Mouse (Mus musculus) spleen, adult 2 months (tissue): ENCODE measurements at regions not wholly inside any gene's neighbourhood (a gene's known extent, or its start where the extent isn't known, plus 50 kb on each side); places are given as distances from the start of the nearest gene placed in this dataset.

ENCODE experiments used
- DNase-seq, 2 experiments: peaks; one replicate each; pipeline versions ENCODE4 v3.0.0 to v3.0.0-alpha.2; 2012 to 2021; ENCODE audit warnings: low spot score in 2 of 2, low read depth in 1 of 2
- H3K27ac ChIP-seq: fragments of 200-500 bp; 2 replicates; pipeline ENCODE4 v1.5.1; 2012; ENCODE audit warnings: low read length, inconsistent platforms; ENCODE audit not compliant: insufficient read depth
- H3K27me3 ChIP-seq: fragments of 200-500 bp; 2 replicates; pipeline ENCODE4 v1.6.1; 2012; ENCODE audit warnings: mild to moderate bottlenecking, moderate library complexity, low read length, inconsistent platforms; ENCODE audit not compliant: control insufficient read depth, insufficient read depth
- H3K36me3 ChIP-seq: fragments of 200-500 bp; 2 replicates; pipeline ENCODE4 v1.6.1; 2012; ENCODE audit warnings: mild to moderate bottlenecking, low read length, inconsistent platforms; ENCODE audit not compliant: control insufficient read depth, insufficient read depth
- H3K4me1 ChIP-seq: fragments of 200-500 bp; 2 replicates; pipeline ENCODE4 v1.6.1; 2011; ENCODE audit warnings: inconsistent platforms; ENCODE audit not compliant: control insufficient read depth, insufficient read depth, insufficient read length
- H3K4me3 ChIP-seq: fragments of 200-500 bp; 2 replicates; pipeline ENCODE4 v1.5.1; 2011; ENCODE audit warnings: mild to moderate bottlenecking, inconsistent platforms; ENCODE audit not compliant: insufficient read depth, insufficient read length; ENCODE audit errors: extremely low read depth
- CTCF ChIP-seq: fragments of 200-500 bp; IDR thresholded peaks from 2 replicates; pipeline ENCODE4 v1.5.1; 2011; ENCODE audit warnings: mild to moderate bottlenecking, inconsistent platforms; ENCODE audit not compliant: insufficient read depth, insufficient read length, insufficient replicate concordance; ENCODE audit errors: extremely low read depth
- POLR2A ChIP-seq: fragments of 200-500 bp; IDR thresholded peaks from 2 replicates; pipeline ENCODE4 v1.6.1; 2011; ENCODE audit warnings: low read depth, low read length, inconsistent platforms
- WGBS: fragments of 180-500 bp; shearing (Covaris S2); methylation state at CpG from one replicate; pipeline ENCODE4 v1.1.7; 2018; 5-methylcytosine and 5-hydroxymethylcytosine counted together

DNA sequence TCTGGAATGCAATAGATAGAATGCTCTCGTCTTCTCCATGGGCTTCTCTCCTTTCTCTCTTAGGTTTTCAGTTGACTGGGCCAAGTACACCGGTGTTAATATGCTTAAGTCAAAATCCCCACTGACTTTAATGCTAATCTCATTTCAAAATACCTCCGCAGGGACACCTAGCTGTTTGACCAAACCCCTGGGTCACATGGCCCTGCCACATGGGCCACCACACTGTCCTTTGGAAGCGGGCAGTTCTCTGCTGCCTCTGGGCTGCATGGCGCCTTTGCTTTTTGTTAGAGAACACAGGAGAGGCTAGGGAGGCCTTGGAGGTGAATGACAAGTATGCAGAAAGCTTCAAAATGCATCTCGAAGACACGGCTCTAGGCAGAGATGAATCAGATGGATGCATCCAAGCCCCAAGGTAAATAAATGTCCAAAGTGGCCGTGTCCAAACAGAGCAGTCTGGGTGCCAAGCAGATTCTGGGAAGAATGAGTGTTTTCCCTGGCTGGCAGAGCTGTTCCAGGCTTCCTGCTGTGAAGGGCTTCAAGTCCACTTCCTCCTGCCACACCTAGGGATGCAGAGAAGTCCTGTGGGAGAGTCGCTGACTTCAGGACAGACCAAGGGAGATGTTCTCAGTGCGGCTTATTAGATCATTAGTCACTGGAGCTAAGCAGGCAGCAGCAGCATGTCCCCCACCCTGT, 147.4 kb upstream of the Klf14 start:
- H3K4me1 ChIP-seq, result no peaks in the 10 kb centered on the region; the same call in 1 of the 2 replicates
- no peak overlapping the region for H3K4me3 ChIP-seq
- DNase-seq, result no peak
- no peaks in the 10 kb centered on the region for H3K27me3 ChIP-seq
- H3K27ac ChIP-seq, result no peak overlapping the region
- WGBS, result 89% methylated on average over 10 of the region's 10 CpGs
- H3K36me3 ChIP-seq, result peaks cover 7% of the 10 kb centered on the region
- TF ChIP-seq POLR2A (no peak), CTCF (no peak)

DNA sequence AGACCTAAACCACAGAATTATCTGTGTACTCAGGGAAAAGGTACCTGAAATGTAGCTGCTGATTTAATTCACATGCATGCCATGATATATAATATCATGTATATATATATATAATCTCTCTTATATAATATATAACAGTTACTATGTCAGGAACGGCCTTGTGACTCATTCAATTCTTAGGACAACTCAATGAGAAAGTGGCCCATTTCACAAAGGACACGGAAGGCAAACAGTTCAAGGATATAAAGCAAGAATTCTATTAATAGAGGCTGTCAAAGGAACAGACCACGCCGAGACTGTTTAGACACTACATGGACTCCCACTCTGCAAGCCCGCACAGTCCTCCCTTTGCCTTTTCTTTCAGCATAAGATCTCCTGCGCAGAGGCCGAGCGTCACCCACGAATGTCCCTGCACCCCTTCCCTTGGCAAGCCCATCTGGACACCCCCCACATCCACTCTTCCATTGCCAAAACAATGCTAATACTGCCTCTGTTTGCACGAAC, 148.0 kb upstream of the Klf14 start:
- 87% methylated on average over 10 of the region's 10 CpGs for WGBS
- no peak overlapping the region for H3K4me3 ChIP-seq

DNA sequence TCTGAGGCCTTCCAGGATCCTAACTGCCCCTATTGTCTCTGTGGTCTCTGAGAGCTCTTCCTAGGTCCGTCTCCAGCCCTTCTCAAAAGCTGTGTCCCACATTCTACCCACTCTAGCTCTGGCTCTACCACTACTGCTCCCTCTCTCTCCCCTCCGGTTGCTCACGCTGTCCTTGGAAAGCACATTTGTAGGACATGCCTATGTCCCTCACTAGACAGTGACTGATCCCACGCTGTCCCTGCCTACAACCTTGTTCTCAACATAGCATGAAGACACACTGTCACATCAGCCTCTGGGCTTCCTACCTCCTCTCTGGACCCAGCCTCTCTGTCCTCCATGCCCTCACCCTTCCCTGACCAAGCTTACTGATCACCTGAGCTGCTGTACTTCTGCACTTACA, 148.5 kb upstream of the Klf14 start:
- no peak overlapping the region for H3K4me3 ChIP-seq
- H3K27me3 ChIP-seq, result no peaks in the 10 kb centered on the region
- H3K4me1 ChIP-seq, result peaks cover 3% of the 10 kb centered on the region; the same call in 1 of the 2 replicates
- WGBS, result 93% methylated on average over 4 of the region's 4 CpGs
- H3K36me3 ChIP-seq, result peaks cover 7% of the 10 kb centered on the region
- TF ChIP-seq CTCF (no peak), POLR2A (no peak)
- no peak for DNase-seq
- no peak overlapping the region for H3K27ac ChIP-seq

More for the DNA sequence above, 148.0 kb upstream of the Klf14 start:
- TF ChIP-seq CTCF, result no peak
- DNase-seq, result no peak
- Histone ChIP-seq H3K27ac (no peak overlapping the region), H3K4me1 (no peaks in the 10 kb centered on the region; the same call in 1 of the 2 replicates), H3K27me3 (no peaks in the 10 kb centered on the region), H3K36me3 (peaks cover 7% of the 10 kb centered on the region)

DNA sequence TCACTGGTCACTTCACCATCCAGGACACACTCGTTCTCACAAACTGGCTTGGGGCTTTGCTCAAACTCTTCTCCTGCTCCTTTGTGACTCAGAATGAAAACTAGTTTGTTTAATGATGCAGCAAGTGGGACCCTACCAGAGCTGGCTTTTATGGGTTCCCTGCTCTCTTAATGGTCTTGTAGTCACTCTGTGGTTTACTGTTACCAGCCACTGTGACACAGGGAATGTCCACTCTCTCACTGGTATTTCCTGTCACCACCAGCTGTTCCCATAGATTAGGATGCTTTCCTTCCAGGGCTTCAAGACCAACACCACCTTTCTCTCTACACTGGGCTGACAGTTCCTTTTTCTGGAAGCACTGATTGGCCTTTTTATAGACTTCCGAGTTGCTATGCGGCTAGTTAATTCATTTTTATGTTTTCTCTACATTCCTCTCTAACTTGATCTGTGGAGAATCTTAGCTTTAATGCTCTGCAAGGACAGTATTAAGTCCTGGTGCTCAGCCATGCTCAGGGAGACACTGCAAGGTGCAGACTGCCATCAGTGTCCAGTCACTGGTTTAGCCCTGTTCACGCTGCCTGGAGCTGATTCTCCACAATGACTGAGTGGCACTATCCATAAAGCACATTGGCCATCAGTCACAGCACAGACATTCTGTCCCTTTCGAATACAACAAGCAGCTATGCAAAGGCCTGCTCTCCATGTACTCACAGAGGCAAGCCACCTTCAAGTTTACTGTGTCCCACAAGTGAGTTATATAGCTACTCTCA, 149.2 kb upstream of the Klf14 start:
- Histone ChIP-seq H3K4me1 (peaks cover 8% of the 10 kb centered on the region; the same call in 1 of the 2 replicates), H3K27me3 (no peaks in the 10 kb centered on the region), H3K4me3 (no peak overlapping the region), H3K27ac (no peak overlapping the region), H3K36me3 (peaks cover 7% of the 10 kb centered on the region)
- no peak for TF ChIP-seq CTCF
- no peak for TF ChIP-seq POLR2A
- no peak for DNase-seq
- WGBS, result 63% methylated on average over 5 of the region's 5 CpGs

DNA sequence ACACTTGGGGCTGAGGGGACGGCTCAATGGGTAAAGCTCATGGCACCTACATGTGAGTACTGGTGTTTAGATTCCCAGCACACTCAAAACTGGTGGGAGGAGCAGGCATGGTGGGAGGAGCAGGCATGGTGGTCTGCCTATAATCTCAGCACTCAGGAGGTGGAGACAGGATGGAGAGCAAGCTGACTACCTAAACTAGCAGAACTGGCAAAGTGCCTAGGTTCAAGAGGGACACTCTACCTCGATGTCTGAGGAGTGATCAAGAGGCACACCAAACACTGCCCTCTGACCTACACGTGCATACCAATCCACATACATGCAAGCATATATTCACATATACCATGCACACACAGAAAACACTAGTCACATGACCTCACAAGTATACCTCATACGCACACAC, 150.7 kb upstream of the Klf14 start:
- H3K4me3 ChIP-seq, result no peak overlapping the region
- H3K4me1 ChIP-seq, result peaks cover 10% of the 10 kb centered on the region
- H3K27me3 ChIP-seq, result no peaks in the 10 kb centered on the region
- DNase-seq, result no peak
- peaks cover 8% of the 10 kb centered on the region for H3K36me3 ChIP-seq
- WGBS, result 93% methylated on average over 4 of the region's 4 CpGs
- TF ChIP-seq CTCF (no peak), POLR2A (no peak)
- no peak overlapping the region for H3K27ac ChIP-seq

DNA sequence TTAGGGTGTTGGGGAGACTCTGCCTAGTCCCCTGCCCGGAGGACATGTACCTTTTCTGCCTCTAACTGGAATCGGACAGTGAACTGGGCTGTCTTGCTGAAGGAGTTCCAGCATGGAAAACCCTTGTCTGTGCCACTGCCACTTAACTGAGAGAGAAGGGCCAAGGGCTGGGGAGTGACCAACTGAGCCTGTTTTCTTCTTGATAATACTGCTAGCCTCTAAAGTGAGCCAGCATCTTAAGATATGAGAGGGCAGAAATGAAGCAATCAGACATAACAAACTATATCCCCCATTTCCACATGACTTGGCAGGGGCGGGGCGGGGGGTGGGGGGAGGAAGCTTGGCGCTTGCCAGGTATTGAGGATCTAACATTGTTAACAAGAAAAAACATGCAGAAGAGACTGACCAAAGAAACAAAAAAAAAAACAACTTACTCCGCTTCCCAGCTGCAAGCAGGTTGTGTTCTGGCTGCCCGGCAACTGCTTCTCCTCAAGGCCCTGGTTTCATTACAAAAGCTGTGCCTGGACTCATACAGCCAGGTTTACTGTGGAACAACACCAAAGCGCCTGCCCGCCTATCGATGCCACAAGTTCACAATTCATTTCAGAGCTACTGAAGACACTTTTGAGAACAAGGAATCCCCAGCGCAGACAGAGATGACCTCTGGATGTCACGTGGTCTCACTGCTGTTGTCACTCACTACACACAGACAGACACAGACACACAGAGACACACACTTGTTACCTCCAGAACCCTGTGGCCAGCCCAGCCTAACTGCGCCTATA, 153.6 kb upstream of the Klf14 start:
- Histone ChIP-seq H3K27ac (peak overlapping the region; percentile 22; the same call in 1 of the 2 replicates), H3K4me3 (no peak overlapping the region), H3K27me3 (no peaks in the 10 kb centered on the region), H3K36me3 (peaks cover 1% of the 10 kb centered on the region; the same call in 1 of the 2 replicates), H3K4me1 (peaks cover 24% of the 10 kb centered on the region)
- TF ChIP-seq CTCF, result no peak
- TF ChIP-seq POLR2A, result no peak
- no peak for DNase-seq
- 75% methylated on average over 13 of the region's 13 CpGs for WGBS
